Mouse (Mus musculus) spleen, adult 2 months (tissue): ENCODE measurements at regions not wholly inside any gene's neighbourhood (a gene's known extent, or its start where the extent isn't known, plus 50 kb on each side); places are given as distances from the start of the nearest gene placed in this dataset.
A peak's percentile ranks its signal among the peaks of the same experiment; 100 is the strongest.

Source experiments
- DNase-seq, 2 experiments: peaks; one replicate each; pipeline versions ENCODE4 v3.0.0 to v3.0.0-alpha.2; 2012 to 2021; ENCODE audit warnings: low spot score in 2 of 2, low read depth in 1 of 2
- H3K27ac ChIP-seq: fragments of 200-500 bp; 2 replicates; pipeline ENCODE4 v1.5.1; 2012; ENCODE audit warnings: low read length, inconsistent platforms; ENCODE audit not compliant: insufficient read depth
- H3K27me3 ChIP-seq: fragments of 200-500 bp; 2 replicates; pipeline ENCODE4 v1.6.1; 2012; ENCODE audit warnings: mild to moderate bottlenecking, moderate library complexity, low read length, inconsistent platforms; ENCODE audit not compliant: control insufficient read depth, insufficient read depth
- H3K36me3 ChIP-seq: fragments of 200-500 bp; 2 replicates; pipeline ENCODE4 v1.6.1; 2012; ENCODE audit warnings: mild to moderate bottlenecking, low read length, inconsistent platforms; ENCODE audit not compliant: control insufficient read depth, insufficient read depth
- H3K4me1 ChIP-seq: fragments of 200-500 bp; 2 replicates; pipeline ENCODE4 v1.6.1; 2011; ENCODE audit warnings: inconsistent platforms; ENCODE audit not compliant: control insufficient read depth, insufficient read depth, insufficient read length
- H3K4me3 ChIP-seq: fragments of 200-500 bp; 2 replicates; pipeline ENCODE4 v1.5.1; 2011; ENCODE audit warnings: mild to moderate bottlenecking, inconsistent platforms; ENCODE audit not compliant: insufficient read depth, insufficient read length; ENCODE audit errors: extremely low read depth
- CTCF ChIP-seq: fragments of 200-500 bp; IDR thresholded peaks from 2 replicates; pipeline ENCODE4 v1.5.1; 2011; ENCODE audit warnings: mild to moderate bottlenecking, inconsistent platforms; ENCODE audit not compliant: insufficient read depth, insufficient read length, insufficient replicate concordance; ENCODE audit errors: extremely low read depth
- POLR2A ChIP-seq: fragments of 200-500 bp; IDR thresholded peaks from 2 replicates; pipeline ENCODE4 v1.6.1; 2011; ENCODE audit warnings: low read depth, low read length, inconsistent platforms
- WGBS: fragments of 180-500 bp; shearing (Covaris S2); methylation state at CpG from one replicate; pipeline ENCODE4 v1.1.7; 2018; 5-methylcytosine and 5-hydroxymethylcytosine counted together

GRCm38 (mm10) chr14:15273107-15273506 is 165.7 kb downstream of the Lrrc3b start:
- no peak overlapping the region for H3K27ac ChIP-seq
- no peaks in the 10 kb centered on the region for H3K36me3 ChIP-seq
- H3K4me3 ChIP-seq, result no peak overlapping the region
- H3K27me3 ChIP-seq, result no peaks in the 10 kb centered on the region
- no peak for DNase-seq
- TF ChIP-seq POLR2A (no peak), CTCF (no peak)
- peaks cover 2% of the 10 kb centered on the region for H3K4me1 ChIP-seq
- 61% methylated on average over 1 of the region's 1 CpGs for WGBS

GRCm38 (mm10) chr14:15272364-15272763 is 166.4 kb downstream of the Lrrc3b start:
- H3K27me3 ChIP-seq, result no peaks in the 10 kb centered on the region
- no peak overlapping the region for H3K4me3 ChIP-seq
- 67% methylated on average over 1 of the region's 1 CpGs for WGBS
- H3K36me3 ChIP-seq, result no peaks in the 10 kb centered on the region
- H3K27ac ChIP-seq, result no peak overlapping the region
- no peak for DNase-seq
- peaks cover 2% of the 10 kb centered on the region for H3K4me1 ChIP-seq
- TF ChIP-seq CTCF, result no peak
- no peak for TF ChIP-seq POLR2A

DNA sequence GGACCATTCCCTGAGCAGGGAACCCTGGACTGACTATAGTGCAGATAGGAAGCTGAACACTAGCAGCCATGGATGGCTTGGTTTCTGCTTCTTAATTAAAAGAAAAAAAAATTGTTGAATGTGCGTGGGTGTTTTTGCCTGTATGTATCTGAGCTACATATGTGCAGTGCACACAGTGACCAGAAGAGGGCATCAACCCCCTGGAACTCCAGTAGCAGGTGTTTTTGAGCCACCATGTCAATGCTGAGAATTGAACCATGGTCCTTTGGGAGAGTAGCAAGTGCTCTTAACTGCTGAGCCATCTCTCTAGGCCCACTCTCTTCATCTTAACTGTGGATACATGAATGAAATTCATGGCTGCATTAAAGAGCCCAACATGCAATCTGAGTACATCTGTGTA is 172.5 kb downstream of the Lrrc3b start:
- peak in 1 of 2 experiments; percentile 19 for DNase-seq

GRCm38 (mm10) chr14:15262996-15263395 is 175.8 kb downstream of the Lrrc3b start:
- TF ChIP-seq CTCF (no peak), POLR2A (no peak)
- Histone ChIP-seq H3K27me3 (no peaks in the 10 kb centered on the region), H3K27ac (no peak overlapping the region), H3K4me3 (no peak overlapping the region), H3K36me3 (no peaks in the 10 kb centered on the region), H3K4me1 (no peaks in the 10 kb centered on the region)
- WGBS, result 75% methylated on average over 2 of the region's 2 CpGs
- no peak for DNase-seq

More for the DNA sequence above, 172.5 kb downstream of the Lrrc3b start:
- H3K4me3 ChIP-seq, result no peak overlapping the region
- H3K27ac ChIP-seq, result no peak overlapping the region
- H3K36me3 ChIP-seq, result no peaks in the 10 kb centered on the region
- WGBS, result 92% methylated on average over 1 of the region's 1 CpGs
- TF ChIP-seq CTCF (no peak), POLR2A (no peak)
- no peaks in the 10 kb centered on the region for H3K27me3 ChIP-seq
- no peaks in the 10 kb centered on the region; the same call in 1 of the 2 replicates for H3K4me1 ChIP-seq

- TF ChIP-seq POLR2A, result no peak
- no peak for TF ChIP-seq CTCF
Measured at GRCm38 (mm10) chr14:15255729-15256128, 183.1 kb downstream of the Lrrc3b start.

DNA sequence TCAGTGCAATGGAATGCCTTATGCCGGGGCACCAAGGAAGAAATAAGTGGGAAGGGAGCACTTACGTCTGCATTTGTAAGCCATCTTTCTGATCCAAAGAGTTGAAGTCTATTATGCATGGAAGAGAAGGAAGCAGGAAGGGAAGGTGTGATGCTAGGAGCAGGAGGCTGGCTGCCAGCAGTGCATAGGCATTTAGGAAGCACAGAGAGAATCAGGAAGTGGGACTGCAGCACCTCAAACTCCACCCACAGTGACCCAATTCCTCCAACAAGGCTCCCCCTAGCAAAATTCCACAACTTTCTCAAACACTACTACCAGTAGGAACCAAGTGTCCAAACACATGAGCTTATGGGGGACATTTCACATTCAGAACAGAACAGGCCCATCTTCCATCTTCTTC is 233.2 kb downstream of the Lrrc3b start:
- Histone ChIP-seq H3K4me1 (no peaks in the 10 kb centered on the region; the same call in 1 of the 2 replicates), H3K4me3 (no peak overlapping the region), H3K27me3 (no peaks in the 10 kb centered on the region), H3K36me3 (no peaks in the 10 kb centered on the region), H3K27ac (no peak overlapping the region)
- no peak for DNase-seq
- WGBS, result 88% methylated on average over 2 of the region's 2 CpGs
- TF ChIP-seq POLR2A (no peak), CTCF (no peak)

More at GRCm38 (mm10) chr14:15255729-15256128, 183.1 kb downstream of the Lrrc3b start:
- DNase-seq, result no peak
- Histone ChIP-seq H3K4me3 (no peak overlapping the region), H3K36me3 (no peaks in the 10 kb centered on the region), H3K4me1 (no peaks in the 10 kb centered on the region), H3K27me3 (no peaks in the 10 kb centered on the region), H3K27ac (no peak overlapping the region)

DNA sequence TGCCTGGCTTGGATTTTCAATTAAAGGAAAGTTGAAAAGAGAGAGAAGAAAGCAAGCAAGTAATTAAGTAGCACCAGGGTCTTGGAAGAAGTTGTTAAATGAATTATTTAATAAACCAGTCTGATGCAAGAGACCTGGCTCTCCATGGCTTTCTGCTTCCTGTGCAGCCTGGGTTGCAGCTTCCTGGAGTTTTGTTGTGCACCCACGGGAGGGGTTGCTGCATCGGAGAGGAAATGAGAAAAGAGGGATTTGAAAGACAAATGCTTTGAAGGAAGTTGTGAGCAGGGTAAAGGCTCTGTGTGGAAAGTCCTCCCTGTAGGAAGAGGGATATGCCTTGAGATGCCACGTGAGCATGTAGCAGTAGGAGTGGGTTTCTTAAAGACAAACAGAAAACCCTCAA is 234.5 kb downstream of the Lrrc3b start:
- 10% methylated on average over 3 of the region's 3 CpGs for WGBS
- no peaks in the 10 kb centered on the region for H3K27me3 ChIP-seq

More for the DNA sequence above, 234.5 kb downstream of the Lrrc3b start:
- H3K4me3 ChIP-seq, result no peak overlapping the region
- no peaks in the 10 kb centered on the region for H3K36me3 ChIP-seq
- no peaks in the 10 kb centered on the region; the same call in 1 of the 2 replicates for H3K4me1 ChIP-seq
- TF ChIP-seq CTCF (no peak), POLR2A (no peak)
- DNase-seq, result no peak
- H3K27ac ChIP-seq, result no peak overlapping the region
